Mouse (Mus musculus) adrenal gland, postnatal 25 days (tissue): ENCODE data around the gene Coro2b. TPM values are rescaled to one million over a fixed set of nuclear protein-coding genes. Genes with fewer than 3 reads are reported as not detected.

Source experiments
- DNase-seq: peaks from one replicate; pipeline ENCODE4 v3.0.0; 2021; ENCODE audit warnings: mixed read lengths
- total RNA-seq: library from RNA; stranded (reverse); gene quantifications from 2 replicates; pipeline ENCODE4 v1.2.3, GENCODE M21; 2021

Gene Coro2b
- total RNA-seq, 1 experiment from 2014 or later: 16.2 TPM

DNA sequence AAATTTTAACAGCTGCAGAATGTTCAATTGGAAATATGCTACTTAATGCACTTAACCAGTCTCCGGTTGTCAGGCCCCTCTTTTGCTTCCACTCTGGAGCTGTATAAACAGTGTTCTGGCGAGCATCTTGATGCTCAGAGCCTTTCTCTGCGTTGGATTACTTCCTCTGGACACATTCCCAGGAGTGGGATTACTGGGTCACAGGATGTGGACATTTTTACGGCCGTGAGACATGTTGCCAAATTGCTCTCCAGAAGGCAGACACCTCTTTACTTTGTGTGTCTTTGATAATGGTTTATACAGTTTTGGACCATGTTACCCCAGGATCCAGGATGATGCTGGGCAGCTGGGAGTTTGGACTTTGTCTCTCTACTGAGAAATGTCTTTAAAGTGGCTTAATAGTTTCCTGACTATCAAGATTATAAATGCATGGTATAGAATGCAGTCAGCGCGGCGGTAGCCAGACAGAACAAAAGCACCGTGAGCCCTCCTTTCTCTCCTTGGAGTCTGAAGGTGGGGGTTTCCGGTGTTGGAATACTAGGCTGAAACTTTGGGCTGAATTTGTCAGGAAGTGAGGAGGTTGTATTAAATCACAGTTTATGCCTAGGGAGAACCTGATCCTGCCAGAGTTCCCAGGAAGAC is 23.2 kb downstream of the Coro2b start:
- no peak for DNase-seq

DNA sequence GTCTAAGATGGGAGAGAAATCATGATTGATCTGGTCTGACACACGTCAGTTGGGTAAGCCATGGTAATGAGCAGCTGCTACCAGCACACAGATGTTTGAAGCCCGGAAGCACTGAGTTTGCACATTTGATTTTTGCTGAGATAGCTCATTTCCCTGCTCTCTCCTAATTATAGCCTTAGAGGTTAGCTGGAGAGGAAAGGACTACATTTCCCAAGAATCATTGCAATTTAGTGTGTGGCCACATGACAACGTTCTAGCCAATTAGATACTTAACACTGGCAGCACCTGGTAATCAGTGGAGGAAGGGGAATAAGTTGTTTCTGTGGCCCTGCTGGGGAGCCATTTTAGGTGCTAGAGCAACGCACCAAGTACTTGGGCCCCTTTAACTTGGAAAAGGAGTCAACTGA is 26.3 kb downstream of the Coro2b start:
- DNase-seq: no peak

DNA sequence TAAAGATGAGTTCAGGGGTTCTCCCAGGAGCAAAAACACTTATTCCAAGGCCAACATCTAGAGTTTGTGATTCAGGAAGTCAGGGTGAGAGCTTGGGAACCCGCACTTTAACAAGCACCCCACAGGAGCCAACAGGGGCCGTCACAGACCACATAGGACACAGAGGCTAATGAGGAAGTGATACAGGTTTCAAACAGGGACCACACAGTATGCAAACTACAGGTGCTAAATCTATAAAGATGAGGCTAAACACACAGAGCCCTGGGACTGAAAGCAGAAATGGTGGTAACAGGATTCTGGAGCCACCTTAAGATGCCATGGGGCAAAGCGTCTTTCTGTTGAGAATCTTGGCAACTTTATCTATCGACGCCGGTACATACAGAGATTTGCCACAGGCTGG is 27.2 kb downstream of the Coro2b start:
- DNase-seq: no peak

DNA sequence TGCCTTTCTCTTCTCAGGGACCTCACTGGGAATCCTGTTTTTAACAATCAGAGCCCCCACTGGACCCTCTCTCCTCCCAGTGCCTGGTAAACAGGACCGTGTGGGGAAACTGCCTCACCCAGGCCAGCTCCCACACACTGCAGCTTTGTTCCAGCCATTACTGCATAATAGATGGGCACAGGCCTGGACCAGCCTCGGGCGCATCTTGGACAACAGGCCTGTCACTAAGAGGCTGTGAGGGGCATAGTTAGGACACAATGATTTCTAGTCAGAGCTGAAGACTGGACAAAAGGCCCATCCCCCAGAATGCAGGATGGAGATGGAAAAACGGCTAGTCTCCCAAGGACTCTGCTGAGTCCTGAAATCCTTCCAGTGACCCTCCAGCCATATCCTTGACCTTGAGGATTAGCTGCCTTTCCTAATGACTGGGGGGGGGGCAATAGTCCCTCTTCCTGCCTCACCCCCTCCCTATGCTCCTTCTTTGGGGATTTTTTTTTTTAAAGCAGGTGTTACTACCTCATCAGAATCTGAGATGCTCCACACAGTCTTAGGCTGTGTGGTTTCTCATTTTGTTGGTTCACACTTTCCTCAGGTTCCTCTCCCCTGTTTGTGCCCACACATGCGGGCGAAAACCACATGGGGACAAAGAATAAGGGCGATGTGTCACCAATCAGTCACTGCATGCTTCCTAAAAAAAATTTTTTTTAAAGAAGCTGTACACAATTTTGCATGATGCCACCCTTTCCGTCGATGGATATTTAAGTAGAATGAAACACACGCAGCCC is 27.9 kb downstream of the Coro2b start:
- DNase-seq: no peak

DNA sequence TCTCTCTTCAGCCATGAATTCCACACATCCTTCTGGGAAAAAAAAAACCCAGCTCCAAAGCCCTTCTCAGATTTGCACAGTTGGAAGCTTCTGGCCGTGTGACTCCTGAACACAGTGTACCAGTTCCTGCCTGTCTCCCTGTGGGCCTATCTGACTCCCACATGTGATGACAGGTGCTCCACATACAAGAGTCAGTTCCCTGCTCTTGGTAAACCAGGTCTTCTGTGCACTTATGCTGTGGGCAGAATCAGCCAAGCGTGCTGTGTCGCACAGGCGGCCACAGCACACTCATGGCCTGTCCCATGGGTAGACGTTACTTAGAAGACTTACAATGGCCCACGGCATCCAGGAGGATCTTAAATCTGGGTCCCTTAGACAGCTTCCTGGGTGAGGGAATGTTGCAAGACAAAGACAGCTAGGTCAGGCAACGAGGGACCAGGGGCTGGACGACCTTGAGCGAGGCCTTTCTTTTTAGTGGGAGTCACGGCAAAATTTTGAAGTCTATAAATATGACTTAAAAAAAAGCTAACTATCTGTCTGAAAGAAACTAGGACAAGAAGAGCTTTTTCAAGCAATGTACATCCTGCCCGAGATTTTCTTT is 30.3 kb downstream of the Coro2b start:
- no peak for DNase-seq

DNA sequence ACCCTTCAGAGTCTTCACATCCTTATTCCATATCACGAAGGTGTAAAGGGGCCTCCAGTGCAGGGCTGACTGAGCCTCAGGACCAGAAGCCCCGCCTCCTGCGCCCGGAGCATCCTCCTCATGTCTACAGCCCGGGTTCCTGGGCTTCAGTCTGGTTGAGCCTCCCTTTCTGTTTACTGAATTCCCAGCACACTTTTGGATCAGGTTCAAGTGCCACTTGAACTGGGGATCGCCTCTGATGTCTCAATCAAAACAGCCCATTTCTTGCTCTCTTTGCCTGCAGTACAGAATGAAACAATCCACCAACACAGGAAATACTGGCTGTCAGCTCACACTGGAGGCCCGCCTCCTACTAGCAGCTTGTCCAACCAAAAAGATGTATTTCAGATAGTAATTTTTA is 32.7 kb downstream of the Coro2b start:
- no peak for DNase-seq

DNA sequence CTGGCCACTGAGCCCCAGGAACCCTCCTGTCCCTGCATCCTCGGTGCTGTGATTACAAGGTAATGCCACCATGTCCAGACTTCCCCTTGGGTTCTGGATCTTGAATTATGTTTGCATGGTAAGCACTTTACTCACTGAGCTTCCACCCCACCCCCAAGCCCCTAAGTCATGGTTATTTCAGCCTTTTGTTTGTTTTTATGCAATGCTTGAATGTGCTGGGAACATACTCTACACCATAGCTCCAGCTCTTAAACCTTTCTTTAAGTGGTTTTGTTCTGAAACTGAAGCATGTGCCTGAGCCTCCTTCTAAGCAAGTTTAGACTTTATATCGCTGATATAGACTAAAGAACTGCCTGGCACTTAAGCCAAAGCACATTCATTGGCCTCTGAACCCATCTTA is 34.5 kb downstream of the Coro2b start:
- DNase-seq: no peak

DNA sequence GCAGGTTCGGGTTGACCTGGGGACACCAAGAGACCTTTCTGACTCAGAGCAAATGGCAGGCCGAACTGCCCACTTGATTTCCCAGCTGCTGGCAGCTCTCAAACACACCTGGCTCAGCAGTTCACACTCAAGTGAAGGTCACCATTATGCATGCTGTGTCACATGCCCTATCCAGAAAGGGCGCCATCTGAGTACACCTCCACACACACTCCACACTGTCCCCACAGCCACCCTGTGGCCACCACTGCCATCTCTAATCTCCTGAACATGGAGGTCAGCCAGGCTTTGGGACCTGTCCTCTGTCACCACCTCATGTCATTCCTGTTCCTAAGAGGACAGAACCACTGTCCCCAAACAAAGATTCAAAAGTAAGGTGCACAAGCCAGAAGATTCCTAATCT is 35.3 kb downstream of the Coro2b start:
- no peak for DNase-seq

DNA sequence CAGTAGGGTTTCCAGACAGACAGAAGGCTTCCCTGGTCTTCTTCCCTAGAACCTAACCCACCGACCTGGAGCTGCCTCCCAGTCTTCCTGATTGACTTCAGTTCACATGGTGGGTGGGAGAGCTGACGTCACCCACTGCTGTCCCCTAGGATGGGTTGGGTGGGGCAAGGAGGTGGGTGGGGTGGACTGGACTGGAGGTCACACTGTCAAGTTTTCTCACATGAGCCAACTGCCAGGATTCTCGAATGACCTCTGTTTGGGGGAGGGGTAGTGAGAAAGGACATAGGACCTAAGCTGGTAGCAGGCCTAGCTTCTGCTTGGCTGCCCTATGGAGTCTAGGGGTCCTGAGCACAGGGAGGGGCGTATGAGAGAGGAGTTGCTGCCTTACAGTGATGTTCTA is 36.8 kb downstream of the Coro2b start:
- DNase-seq: no peak

DNA sequence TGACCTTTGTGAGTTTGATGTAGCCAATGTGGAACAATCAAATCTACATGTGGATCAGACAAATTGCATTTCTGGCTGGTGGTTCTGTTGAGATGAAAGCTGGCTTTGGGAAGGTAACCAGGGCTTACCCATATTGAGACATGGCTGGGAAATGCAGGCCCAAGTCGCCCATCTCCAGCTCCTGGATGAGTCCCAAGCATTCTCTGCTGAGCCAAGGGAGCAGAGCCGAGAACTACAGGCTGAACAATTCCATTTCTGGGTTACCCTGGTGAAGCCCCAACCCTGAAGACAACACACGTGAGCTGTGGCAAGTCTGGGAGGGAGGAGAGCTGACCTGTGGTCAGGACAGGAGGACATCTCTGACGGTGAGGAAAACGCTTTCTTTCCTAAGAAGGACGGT is 37.9 kb downstream of the Coro2b start:
- DNase-seq: no peak

DNA sequence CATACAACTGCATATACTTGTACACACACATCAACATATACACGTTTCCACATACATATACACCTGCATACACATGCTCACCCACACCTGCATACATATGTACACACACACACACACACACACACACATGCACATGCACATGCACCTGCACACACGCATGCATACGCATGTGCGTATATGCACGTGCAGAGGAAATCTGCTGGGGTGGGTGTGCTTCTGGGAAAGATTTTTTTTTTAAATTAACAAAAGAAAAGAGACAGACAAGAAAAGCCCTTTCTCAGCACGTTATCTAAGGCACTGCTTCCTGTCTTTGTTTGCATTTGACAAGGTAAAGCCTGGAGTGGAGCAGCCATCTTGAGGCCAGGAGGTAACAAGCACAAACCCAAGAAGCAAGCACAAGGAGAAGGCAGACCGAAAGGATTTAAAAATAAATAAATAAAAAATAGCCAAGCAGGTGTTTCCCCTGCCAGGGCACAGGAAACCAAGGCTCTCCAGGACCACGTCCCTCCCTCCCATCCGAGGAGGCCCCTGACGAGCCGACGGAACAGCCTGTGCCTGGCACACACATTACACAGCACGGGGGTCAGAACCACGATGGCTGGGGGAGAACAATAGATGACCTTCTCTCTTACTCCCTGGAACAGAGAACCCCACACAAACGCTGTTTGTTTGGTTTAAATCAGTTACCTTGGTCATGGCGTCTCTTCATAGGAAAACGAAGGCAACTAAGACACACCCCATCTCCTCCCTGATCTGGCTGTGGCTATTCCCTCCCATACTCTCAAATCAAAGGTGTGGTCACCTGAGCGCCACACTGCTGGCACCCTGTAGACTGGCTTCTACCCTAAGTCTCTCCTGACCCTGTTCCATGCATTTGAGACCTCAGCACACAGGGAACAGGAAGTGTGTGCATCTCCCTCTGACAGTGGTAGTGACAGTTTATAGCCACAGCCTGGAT is 39.4 kb downstream of the Coro2b start:
- DNase-seq: no peak

DNA sequence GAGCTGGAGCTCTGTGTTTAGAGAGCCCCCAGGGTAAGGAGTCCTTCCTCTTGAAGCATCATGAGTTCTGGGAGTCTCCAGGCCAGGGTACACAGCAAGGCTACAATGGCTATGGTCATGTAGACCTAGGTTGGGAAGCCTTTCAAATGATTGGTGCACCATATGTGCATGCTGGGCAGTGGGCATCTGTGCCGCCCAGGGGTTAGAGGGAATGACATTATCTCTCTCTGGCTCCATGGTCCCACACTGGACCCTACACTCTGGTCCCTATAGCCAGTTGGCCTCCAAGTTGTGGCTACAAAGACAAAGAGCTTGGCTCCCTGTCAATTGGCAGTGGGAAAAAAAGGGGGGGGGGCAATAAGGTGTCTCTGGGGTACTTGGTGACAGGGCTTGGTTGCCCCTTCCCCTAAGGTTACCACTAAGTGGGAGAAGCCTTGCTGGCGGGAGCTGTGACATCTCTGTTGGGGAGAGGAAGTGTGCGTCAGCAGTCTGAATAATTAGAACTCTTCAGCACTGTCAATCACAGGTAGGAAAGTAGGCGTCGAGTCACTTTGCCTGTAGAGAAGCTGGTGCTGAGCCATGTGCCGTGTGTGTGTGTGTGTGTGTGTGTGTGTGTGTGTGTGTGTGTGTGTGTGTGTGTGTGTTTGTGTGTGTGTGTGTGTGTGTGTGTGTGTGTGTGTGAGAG is 44.4 kb downstream of the Coro2b start:
- DNase-seq: no peak

DNA sequence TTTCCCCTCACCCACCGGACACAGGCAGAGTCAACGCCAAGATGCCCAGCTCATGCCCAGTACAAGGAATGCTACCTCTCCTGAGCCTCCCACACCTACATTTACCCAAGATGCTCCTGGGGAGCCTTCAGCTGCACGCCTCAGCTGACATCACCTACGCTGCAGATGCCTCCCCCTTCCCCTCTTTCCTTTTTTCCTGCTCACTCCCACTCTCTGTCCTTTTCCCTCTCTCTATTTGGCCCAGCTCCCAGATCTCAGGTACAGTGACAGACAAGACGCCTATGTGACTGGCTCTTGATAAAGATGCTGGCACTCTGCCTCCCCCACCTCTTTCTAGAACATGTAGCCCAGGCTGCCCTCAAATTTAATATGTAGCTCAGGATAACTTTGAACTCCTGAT is 45.2 kb downstream of the Coro2b start:
- DNase-seq: no peak

DNA sequence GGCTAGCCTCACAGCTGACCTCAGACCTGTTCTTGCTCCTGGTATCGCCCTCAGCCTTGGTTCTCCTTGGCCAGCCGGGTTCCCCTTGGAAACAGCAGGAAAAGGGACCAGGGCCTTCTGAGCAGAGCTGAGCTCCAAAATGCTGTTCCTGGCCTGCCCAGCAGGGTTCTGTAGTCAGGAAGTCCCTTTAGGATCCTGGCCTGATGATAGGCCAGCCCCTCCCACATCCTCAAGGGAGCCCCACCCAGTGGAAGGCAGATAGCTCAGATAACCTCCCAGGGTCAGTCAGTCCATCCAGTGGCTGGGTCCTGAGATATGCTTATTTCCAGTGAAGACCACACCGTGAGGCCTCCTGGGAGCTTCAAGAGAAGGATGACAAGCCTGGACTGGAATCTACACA is 45.7 kb downstream of the Coro2b start:
- peak; percentile 27 for DNase-seq

DNA sequence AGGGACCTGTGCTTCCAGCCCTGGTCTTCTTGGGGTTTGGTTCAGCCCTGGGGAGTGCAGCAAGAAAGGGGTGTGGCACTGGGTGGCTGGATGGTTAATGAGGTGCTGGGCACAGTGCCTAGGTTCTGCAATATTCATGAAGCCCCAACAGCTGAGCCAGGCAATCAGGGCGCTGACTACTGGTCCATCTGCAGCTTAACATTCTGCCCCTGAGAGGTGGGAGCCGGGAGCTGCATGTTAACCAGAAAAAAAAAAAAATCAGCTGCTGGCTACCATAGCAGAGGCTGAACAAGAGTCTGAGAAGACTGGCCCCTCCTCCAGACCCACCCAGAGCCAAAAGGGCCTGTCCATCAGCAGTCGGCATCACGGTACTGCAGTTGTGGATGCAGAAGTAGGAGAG is 52.7 kb downstream of the Coro2b start:
- DNase-seq: no peak

DNA sequence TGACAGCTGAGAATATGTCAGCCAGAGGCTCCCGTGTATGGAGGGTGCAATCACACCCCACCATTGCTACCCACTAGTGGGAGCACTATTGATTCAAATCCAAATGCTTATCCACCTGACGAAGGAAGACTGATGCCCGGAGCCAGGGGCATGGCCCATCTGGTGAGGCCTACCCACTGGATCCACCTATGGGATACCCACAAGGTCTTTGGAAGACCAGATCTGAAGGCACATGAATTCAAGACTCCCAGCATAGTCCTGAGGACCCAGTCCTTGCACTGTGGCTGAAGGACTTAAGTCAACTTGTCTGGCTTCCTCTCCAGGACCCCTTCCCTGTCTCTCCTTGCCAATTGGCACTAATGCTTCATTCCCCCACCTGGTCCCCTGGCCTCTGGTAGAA is 54.1 kb downstream of the Coro2b start:
- DNase-seq: no peak

DNA sequence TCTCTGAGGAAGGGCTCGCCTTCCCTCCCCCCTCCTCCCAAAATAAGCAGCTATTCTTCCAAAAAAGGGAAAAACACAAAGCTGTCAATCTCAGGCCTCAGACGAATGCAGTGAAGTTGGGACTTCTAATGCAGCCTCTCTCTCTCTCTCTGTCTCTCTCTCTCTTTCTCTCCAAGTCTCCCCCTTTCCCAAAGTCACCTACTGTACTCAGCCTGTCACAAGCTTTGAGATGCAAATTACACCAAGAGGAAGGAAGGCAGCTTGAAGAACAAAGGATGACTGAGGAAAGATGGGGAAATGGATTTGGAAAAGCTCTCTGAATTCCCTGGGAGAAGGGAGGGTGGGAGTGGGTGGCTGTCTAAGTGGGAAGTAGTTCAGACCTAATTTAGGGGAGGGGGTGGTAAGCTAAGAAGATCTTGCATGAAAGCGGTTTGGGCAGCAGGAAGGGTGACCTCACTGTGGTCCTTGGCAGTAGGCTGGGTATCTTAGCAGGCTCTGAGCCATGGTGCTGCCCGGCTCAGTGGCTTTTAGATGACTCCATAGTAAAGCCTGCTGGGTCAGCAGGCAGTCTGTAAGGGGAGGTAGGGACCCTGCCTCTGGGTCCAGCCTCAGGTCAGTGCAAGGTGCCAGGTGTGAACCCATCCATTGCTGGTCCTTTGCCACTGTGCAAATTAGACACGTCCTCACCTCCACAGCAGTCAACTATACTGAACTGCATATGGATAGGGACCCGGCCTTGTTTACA is 55.8 kb downstream of the Coro2b start:
- DNase-seq: no peak

DNA sequence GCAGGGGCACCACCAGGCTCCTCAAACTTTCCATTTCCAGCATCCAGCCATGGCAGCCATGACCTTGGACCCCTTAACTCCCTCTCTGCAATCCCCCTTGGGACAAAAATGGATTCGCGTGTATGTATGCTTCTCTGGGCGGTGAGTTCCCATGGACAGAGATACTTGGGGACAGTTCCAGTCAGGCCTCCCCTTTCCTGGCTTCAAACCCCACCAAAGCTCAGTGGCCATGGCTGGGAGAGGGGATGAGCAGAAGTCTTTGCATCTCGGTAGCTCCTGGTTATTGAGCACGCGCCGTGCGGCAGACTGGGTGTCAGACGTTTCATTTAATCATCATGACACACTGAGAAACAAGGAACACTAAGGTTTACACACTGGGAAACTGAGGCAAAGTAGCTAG is 56.7 kb downstream of the Coro2b start:
- DNase-seq: no peak

DNA sequence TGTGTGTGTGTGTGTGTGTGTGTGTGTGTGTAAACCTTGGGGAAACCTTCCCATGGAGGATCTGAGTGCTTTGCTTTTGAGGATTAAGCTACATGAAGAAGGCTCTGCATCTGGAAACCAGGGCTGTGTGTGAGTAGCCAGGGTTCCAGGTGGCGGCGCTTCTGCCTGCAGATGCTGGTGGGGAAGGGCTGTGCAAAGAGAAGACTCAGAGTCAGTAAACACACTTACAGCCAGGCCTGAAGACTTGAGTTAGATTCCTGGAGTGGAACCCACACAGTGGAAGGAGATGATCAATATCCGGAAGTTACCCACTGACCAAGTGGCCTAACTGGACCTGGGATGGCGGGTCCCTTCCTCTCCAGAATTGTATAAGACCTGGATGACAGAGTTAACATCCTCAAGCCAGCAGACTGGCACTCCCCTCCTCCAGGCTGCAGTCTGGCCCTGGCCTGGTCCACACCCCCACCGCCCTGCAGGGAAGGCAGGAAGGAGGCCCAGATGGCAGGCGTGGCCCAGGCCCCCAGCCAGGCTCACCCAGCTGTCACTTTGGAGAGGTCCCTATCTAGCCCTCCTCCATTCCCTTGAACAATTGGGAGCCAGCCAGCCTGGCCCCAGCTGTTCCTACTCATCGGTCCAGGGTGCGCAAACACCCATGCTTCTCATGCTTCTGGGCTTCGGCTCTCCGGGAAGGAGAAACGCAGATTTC is 59.9 kb downstream of the Coro2b start:
- DNase-seq: peak; percentile 61

DNA sequence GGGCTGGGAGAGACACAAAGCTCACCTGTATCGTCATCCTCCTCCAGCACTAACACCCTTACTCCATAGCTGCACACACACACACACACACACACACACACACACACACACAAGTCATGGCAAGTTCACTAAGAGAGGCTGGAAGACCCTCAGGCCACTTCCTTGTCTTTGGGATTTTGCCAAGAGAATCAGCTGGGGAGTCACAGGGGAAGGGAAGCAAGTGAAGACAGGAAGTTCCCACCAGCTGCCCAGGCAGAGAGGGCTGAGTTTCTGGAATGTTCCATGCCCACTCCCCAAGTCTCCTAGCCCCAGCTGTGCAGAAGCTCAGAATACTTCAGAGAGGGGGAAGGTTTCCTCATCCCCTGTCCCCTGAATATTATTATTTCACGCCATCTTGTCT is 62.6 kb downstream of the Coro2b start:
- DNase-seq: no peak
